Mouse (Mus musculus) adrenal gland, postnatal 4 days (tissue): ENCODE measurements around the gene Dram1. TPM values are rescaled to one million over a fixed set of nuclear protein-coding genes. Genes with fewer than 3 reads are reported as not detected.

ENCODE experiments used
- DNase-seq, 2 experiments: peaks; one replicate each; pipeline ENCODE4 v3.0.0; 2021 to 2022; ENCODE audit warnings: low spot score in 2 of 2, mixed read lengths in 2 of 2
- long read RNA-seq, 2 experiments: library from polyadenylated mRNA; stranded (forward); transcript quantifications; one replicate each; pipeline ENCODE4 v2.0.0; 2021
- total RNA-seq, 2 experiments: library from RNA; stranded (reverse); gene quantifications; 2 replicates each; pipeline ENCODE4 v1.2.3; 2021

The Dram1 gene
- 1 to 10 TPM; 4.4 to 4.5 TPM for total RNA-seq
- long read RNA-seq, experiment 1, partial matches to known transcripts = 0 of 2 reads
- long read RNA-seq, experiment 1, other reads (novel, unspliced or antisense) = 0 of 2 reads
- long read RNA-seq, experiment 2, partial matches to known transcripts = 2 of 5 reads
- long read RNA-seq, experiment 2, other reads (novel, unspliced or antisense) = 1 of 5 reads

GRCm38 (mm10) chr10:88379013-88379885 lies at the start of gene Dram1, which contains the start of gene Gnptab:
TSS of gene Dram1 (minus strand) at chr10:88379080.
TSS of gene Gnptab (plus strand) at chr10:88379132.
- peak; percentile 81 to 88 for DNase-seq

- no peak for DNase-seq
These were observed 49.1 kb upstream of the Dram1 start for GRCm38 (mm10) chr10:88427998-88428397.

GRCm38 (mm10) chr10:88426896-88427295 lies 48.0 kb upstream of the Dram1 start:
- DNase-seq = no peak

DNA sequence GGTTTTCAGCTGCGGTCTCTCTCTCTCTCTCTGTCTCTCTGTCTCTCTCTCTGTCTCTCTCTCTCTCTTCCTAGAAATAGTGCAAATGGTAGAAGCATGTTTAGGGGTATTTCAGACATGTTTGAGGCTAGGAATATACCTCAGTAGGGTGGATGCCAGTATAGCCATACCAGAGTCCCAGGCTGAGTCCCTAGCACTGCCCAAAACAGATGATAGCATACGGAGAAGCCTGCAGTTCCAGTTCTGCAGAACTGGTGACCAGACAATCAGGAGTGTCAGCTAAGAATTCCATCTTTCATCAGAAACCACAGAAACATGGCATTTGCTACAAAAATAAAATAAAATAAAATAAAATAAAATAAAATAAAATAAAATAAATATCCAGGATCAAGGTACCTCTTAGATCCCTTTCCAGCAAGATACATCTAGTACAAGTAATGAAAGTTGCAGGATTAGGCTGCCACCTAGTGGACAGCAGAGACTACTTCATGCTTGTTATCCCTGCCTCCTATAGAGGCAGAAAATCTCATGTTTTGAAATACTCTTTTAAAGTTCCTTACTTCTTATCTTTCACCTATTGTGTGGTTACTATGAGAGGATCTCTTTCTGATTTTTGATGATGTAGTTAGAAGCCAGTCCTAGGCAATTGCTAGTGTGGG lies 47.4 kb upstream of the Dram1 start:
- DNase-seq = no peak

GRCm38 (mm10) chr10:88420655-88421435 lies 42.0 kb upstream of the Dram1 start:
- DNase-seq = no peak

GRCm38 (mm10) chr10:88420141-88420541 lies 41.3 kb upstream of the Dram1 start:
- DNase-seq = no peak

GRCm38 (mm10) chr10:88417686-88418085 lies 38.8 kb upstream of the Dram1 start:
- DNase-seq = no peak

DNA sequence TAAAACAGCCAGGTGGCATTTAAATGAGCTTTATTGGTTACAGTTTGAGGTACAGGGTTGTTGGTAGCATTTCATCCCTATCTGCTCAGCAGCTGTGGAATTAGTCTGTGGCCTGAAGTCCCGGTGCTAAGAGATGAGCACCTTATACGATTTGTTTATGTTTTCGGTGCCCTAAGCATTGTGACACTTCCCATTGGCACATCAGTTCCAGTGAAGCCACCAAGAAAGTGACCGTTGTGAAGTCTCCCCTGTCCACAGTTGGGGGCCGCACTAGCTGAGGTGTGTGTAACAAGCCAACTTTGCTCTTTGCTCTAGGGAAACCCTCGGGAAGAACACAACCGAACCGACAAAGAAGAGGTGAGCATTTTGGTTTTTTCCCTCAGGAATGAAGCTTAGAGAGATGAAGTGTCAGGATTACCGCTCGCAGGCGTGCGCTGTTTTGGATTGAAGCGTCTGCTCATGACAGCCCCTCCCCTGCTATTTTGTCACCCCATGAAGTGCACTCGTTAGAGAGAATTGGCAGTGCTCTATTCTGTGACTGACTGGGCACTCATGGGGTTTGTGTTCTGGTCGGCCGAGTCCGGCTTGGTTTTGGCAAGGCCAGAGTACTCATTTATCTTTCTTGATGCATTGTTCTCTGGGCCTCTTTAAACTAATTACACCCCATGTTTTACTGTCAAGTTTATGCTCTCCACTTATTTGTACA lies 33.6 kb upstream of the Dram1 start:
- no peak for DNase-seq

GRCm38 (mm10) chr10:88409751-88410150 lies 30.9 kb upstream of the Dram1 start:
- DNase-seq = no peak

- DNase-seq = no peak
These were observed 29.2 kb upstream of the Dram1 start for GRCm38 (mm10) chr10:88407875-88408631.

GRCm38 (mm10) chr10:88405812-88406211 lies 26.9 kb upstream of the Dram1 start:
- no peak for DNase-seq

DNA sequence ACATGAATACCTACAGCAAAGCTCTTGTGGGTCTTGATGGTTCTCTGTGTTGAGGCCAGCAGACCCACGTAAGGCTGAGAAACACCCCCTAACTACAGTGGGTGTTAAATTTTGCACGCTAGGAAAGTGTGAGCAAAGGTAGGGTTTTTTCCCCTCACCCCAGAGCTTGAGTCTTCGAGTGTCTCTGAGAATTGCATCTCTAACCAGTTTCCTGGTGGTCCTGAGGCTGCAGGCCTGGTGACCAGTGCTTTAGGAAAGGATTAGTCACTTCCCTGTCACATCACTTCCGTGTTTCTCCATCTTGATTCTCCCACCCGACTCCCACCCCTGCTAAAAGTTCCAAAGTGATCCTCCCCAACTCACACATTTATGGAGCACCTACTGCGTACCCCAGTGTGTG lies 25.3 kb upstream of the Dram1 start:
- no peak for DNase-seq

DNA sequence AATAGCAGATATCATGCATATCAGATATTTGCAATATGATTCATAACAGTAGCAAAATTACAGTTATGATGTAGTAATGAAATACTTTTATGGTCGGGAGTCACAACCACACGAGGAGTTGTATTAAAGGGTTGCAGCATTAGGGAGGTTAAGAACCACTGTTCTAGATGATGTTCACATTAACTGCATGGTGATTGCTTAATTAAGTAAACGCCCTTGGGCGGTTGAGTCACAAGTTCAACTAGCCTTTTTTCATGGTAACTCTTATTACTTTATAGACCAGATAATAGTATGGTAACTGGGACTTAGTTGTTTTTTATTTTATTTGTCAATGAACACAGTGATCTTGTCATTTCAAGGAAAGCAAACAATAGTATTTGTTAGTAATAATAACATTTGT lies 24.1 kb upstream of the Dram1 start:
- no peak for DNase-seq

GRCm38 (mm10) chr10:88399271-88399670 lies 20.4 kb upstream of the Dram1 start:
- DNase-seq = no peak

- no peak for DNase-seq
These were observed 19.9 kb upstream of the Dram1 start for GRCm38 (mm10) chr10:88398668-88399243.

GRCm38 (mm10) chr10:88392181-88392847 lies 13.4 kb upstream of the Dram1 start:
- no peak for DNase-seq

- DNase-seq = no peak
These were observed 12.6 kb upstream of the Dram1 start for GRCm38 (mm10) chr10:88391495-88391894.

- no peak for DNase-seq
These were observed 11.4 kb upstream of the Dram1 start for GRCm38 (mm10) chr10:88390096-88390790.
